Mouse (Mus musculus) telencephalon, adult 2 months (tissue): ENCODE data around the gene Grasp.

ENCODE experiments used
- DNase-seq: peaks from one replicate; pipeline ENCODE4 v3.0.0-alpha.2; 2011; ENCODE audit warnings: low read depth, low spot score

Grasp gene

GRCm38 (mm10) chr15:101194951-101195823 lies 28.8 kb upstream of the Grasp start:
- DNase-seq: no peak

GRCm38 (mm10) chr15:101196079-101196795 lies 27.8 kb upstream of the Grasp start:
- DNase-seq: no peak

GRCm38 (mm10) chr15:101196961-101197360 lies 27.0 kb upstream of the Grasp start:
- DNase-seq: no peak

- no peak for DNase-seq
These were observed 26.4 kb upstream of the Grasp start for GRCm38 (mm10) chr15:101197497-101198179.

- no peak for DNase-seq
These were observed 25.8 kb upstream of the Grasp start for GRCm38 (mm10) chr15:101198218-101198617.

- no peak for DNase-seq
These were observed 25.1 kb upstream of the Grasp start for GRCm38 (mm10) chr15:101198850-101199249.

GRCm38 (mm10) chr15:101200777-101201295 lies 23.2 kb upstream of the Grasp start:
- DNase-seq: no peak

- no peak for DNase-seq
These were observed 22.6 kb upstream of the Grasp start for GRCm38 (mm10) chr15:101201414-101201813.

- DNase-seq: no peak
These were observed 20.3 kb upstream of the Grasp start for GRCm38 (mm10) chr15:101203673-101204072.

GRCm38 (mm10) chr15:101204781-101205180 lies 19.2 kb upstream of the Grasp start:
- no peak for DNase-seq

GRCm38 (mm10) chr15:101210228-101210627 lies 13.8 kb upstream of the Grasp start:
- no peak for DNase-seq

GRCm38 (mm10) chr15:101210998-101211613 lies 12.9 kb upstream of the Grasp start:
- DNase-seq: no peak

- no peak for DNase-seq
These were observed 11.6 kb upstream of the Grasp start for GRCm38 (mm10) chr15:101212435-101212834.

GRCm38 (mm10) chr15:101215136-101215535 lies 8.9 kb upstream of the Grasp start:
- DNase-seq: no peak

- no peak for DNase-seq
These were observed 8.0 kb upstream of the Grasp start for GRCm38 (mm10) chr15:101216036-101216435.

- DNase-seq: no peak
These were observed 3.1 kb upstream of the Grasp start for GRCm38 (mm10) chr15:101220905-101221297.

GRCm38 (mm10) chr15:101221298-101222104 lies 2.5 kb upstream of the Grasp start:
- peak; percentile 82 for DNase-seq

GRCm38 (mm10) chr15:101222897-101223482 lies 998 bp upstream of the Grasp start:
- no peak for DNase-seq

GRCm38 (mm10) chr15:101223596-101223995 lies 392 bp upstream of the Grasp start:
- no peak for DNase-seq

- DNase-seq: no peak
These were observed 989 bp downstream of the Grasp start for GRCm38 (mm10) chr15:101224977-101225376.
